Mouse (Mus musculus) ES-CJ7 (cell line): ENCODE results near the gene Dnajc6.

Source experiments
- DNase-seq: peaks from one replicate; pipeline ENCODE4 v3.0.0; 2011; ENCODE audit warnings: low read depth, low spot score

Gene Dnajc6

GRCm38 (mm10) chr4:101637472-101637871, 141.0 kb downstream of the Dnajc6 start:
- no peak for DNase-seq

GRCm38 (mm10) chr4:101640631-101641030, 144.2 kb downstream of the Dnajc6 start:
- DNase-seq: no peak

- no peak for DNase-seq
Observed at GRCm38 (mm10) chr4:101642708-101643107, 146.3 kb downstream of the Dnajc6 start.

DNA sequence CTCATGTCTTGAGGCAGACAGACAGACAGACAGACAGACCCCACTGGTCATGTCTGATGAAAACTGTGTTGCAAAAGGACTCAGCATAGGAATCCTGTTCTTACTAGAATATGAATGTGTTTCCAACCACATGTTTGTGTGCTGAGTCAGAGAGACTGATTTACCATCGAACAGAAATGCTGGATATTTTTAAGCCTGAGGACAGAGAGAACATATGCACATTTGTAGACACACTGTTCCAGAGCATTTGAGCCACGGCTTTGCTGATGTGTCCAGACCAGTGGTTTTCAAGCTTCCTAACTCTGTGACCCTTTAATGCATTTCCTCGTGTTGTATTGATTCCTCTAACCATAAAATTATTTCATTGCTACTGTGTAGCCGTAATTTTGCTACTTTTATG, 146.8 kb downstream of the Dnajc6 start:
- DNase-seq: no peak

DNA sequence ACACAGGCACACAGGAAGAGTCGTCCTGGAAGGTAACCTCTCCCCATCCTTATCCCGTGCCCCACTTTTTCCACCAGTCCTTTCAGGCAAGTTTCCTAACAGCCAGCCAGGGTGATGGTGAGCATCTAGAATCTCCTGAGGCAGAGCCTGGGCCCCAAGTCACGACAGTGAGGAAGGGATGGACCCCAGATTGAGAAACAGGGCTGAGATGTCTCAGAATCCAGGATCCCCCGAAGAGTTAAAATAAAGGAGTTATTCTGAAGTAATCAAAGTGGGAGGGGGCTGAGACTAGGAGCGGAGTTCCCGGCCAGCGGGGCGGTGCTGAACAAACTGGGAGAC, 150.4 kb downstream of the Dnajc6 start:
- DNase-seq: no peak

DNA sequence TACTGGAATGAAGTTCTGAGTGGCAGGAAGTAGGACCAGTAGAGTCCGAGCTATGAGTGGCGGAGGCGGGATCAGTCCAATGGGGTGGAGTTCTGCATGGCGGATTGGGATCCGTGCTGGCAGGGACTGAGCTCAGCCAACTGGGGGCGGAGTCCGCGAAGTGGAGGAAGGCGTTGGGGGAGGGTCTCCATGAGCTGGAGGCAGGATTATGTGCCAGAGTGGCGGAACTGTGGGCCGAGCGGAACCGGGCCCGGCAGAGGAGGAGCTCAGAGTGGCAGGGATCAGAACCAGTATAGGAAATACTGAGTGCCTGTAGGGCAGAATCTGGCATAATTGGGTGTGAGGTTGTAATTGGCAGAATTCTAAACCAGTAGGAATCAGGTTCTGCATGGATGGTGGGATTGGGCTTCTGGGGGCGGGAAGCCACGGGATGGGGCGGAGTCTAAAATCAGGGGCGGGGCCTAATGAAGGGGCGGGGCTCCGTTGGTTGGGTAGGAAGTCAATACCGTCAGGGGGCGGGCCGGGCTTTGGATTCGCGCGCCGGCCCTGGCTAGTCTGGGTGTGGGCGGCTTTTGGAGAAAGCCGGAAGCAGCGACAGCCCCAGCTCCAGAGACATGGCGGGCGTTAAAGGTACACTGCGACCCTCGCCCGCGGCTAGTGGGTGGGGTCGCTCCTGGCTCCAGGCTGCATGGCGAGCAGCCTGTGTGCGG, 150.9 kb downstream of the Dnajc6 start, which contains the start of gene Leprot:
Gene Leprot (plus strand): TSS at position 523 of the 710 bp plus-strand sequence.
- DNase-seq: peak; percentile 98

DNA sequence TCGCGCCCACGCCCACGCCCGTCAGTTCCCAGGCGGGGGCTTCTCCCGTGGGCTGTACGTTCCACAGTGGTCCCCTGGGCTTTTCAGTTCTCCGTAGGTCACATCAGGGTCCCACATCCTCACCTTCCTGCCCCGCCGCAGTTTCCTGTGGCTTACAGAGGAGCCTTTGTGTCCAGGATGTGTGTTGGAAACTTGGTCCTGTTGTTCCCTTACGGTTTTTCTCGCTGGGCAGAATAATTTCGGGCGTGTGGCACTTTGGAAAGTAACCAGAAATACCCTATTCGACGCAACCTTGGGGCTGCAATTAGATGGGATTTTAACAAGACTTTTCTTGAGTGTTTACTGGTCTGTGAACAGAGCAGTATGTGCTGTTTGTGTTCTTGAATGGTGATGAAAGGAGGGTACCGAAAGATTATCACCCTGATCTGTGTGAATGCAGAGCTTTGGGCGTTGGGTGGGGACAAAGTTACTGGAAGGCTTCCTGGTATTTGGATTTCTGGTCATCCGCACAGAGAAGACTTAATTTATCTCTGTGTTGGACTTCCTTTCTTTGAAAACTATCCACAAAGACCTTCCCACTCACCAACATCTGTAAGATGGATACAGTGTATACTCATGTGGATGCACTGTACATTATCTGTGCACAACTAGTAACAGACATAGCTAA, 151.7 kb downstream of the Dnajc6 start:
- peak; percentile 32 for DNase-seq

DNA sequence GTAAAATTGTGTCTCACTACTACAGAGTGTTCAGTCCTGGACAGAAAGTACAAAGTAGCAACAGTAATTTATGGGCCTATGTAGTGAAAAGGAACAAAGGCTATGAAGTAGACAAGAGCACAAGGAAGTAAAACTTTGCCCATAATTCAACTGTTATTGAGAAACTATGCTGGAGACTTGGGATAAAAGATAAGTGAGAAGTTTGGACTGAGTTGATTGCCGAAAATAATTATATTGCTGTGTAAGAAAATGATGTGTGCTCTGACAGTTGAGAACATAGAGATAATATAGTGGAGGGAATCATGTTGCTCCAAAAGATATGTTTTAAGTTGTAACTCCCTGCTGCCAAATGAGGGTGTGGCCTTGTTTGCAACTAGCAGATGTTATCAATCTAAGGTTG, 152.3 kb downstream of the Dnajc6 start:
- no peak for DNase-seq

DNA sequence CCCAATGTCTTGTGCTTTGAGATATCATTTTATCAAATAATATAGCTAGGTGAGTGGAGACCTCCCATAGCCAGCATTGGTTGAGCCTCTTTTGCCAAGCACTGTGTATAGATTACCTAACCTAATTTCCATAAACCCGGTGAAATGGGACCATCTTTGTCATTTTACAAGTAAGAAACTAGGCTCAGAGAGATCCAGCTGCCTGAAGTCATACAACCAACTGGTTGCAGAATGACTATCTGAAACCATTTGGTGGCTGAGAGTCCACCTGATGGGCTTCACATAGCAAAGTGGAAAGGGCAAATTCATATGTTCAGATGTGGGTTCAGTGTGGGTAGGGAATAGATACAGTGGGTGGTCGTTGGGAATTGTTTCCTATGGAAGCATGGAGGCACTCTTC, 154.5 kb downstream of the Dnajc6 start:
- DNase-seq: no peak

- DNase-seq: no peak
Observed at GRCm38 (mm10) chr4:101654256-101654655, 157.8 kb downstream of the Dnajc6 start.

DNA sequence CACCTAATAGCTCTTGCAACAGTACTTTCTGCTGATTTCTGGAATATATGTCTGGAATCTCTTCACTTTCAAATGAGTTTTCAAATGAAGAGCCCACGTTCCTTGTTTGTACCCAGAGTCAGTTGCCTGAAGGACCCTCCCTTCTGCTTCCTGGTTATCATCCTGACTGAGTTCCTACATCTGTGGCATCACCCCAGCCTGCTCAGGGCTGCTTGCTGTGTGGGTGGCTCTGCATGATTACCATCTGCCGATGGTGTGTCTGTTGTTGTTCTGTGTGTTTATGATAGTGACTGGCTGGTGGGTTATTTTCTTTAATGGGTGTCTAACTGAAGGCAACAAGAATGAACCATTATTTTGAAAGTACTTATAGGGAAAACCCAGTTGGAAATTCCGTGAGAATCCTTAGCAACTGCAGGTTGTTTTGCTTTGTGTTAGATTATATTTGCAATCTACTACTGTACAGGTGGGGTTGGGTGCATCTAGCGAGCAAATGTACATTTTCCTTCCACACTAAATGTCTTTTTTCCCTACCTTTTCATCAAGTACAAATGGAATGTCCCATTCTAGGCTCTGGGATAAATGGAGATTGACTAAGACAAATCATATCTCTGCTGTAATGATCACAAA, 158.5 kb downstream of the Dnajc6 start:
- DNase-seq: no peak

DNA sequence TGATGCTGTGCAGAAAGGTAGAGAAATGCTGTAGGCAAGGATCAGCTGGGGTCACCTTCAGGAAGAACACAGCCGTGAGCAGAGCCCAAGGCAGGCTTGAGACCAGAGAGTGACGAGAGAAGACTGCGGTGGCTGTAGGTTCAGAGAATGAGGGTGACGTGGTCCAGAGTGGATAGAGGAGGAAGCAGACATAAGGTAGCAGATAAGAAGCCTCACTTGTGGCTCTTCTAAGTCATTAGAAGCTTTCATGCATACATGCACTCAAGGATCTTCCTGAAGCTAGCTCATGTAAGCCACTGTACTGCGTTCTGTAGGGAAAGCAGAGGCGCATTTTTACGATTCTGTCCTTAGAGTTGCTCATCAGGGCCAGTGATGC, 159.0 kb downstream of the Dnajc6 start:
- DNase-seq: no peak

DNA sequence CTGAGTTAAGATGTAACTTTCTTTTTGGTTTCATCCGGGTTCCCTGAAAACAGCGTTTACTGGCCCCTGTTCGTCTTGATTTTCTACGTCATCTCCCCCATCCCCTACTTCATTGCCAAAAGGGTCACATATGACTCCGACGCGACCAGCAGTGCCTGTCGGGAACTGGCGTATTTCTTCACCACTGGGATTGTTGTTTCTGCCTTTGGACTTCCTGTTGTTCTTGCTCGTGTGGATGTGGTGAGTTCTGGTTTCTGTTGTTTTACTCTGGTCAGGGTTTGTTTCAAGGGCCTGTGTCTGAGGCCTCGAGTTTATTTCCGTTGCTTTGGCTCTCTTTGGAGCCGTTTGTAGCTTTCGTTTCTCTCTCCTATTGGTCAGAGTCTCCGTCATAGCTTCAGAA, 159.6 kb downstream of the Dnajc6 start:
- DNase-seq: no peak

- DNase-seq: peak; percentile 27
Observed at GRCm38 (mm10) chr4:101656956-101657570, 160.6 kb downstream of the Dnajc6 start.

GRCm38 (mm10) chr4:101664160-101664750, 167.8 kb downstream of the Dnajc6 start:
- peak; percentile 48 for DNase-seq

DNA sequence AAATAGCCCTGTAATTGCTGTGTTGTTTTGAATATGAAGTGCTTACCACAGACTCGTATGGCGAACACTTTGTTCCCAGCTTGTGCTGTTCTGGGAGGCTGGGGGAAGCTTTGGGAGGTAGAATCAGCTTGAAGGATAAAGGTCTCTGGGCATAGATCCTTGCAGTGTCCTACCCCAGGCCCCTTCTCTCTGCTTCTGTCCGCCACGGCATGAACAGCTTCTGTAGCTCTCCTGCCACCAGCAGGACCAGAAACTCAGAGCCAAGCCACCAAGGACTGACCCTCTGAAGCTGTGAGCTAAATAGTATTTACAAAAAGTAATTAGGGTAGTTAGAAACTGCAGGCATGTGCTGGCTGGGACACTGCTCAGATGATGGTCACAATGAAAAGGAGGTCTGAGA, 168.3 kb downstream of the Dnajc6 start:
- no peak for DNase-seq

DNA sequence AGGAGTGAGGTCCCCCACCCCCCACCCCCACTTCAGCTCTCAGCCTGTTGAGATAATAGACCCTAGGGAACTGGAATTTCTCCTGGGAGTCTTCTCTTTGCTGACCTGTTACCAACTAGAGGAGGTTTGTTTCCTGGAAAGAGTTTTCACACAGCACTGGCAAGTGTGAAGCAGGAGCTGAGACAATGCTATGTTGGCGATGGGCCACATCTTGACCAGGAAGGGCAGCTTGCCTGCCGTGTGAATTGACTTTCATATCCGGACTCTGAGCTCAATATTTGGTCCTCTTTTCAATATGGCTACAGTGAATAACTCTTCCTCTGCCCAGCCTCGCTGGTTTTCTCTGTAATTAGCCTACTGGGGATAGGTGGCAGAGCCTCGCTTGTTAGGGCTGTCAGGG, 172.7 kb downstream of the Dnajc6 start:
- no peak for DNase-seq

DNA sequence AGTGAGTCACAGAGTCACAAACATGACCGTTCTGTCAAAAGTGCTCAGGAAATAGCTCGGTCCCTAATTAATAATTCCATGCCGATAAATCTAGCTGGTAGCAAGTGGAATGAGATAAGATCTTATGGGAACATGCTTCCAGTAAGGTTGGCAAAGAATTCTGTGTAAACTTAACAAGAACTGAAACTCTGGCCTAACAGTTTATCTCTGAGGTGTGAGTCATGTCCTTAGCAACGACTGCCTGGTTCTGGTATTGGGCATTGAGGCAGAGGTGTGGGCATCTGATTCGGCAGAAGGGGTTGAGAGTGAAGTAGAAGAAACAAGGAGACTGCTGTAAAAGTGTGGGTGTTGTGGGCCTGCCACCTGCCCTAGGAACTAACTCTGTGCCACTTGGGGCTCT, 173.4 kb downstream of the Dnajc6 start:
- DNase-seq: no peak

- DNase-seq: no peak
Observed at GRCm38 (mm10) chr4:101674790-101675189, 178.3 kb downstream of the Dnajc6 start.

DNA sequence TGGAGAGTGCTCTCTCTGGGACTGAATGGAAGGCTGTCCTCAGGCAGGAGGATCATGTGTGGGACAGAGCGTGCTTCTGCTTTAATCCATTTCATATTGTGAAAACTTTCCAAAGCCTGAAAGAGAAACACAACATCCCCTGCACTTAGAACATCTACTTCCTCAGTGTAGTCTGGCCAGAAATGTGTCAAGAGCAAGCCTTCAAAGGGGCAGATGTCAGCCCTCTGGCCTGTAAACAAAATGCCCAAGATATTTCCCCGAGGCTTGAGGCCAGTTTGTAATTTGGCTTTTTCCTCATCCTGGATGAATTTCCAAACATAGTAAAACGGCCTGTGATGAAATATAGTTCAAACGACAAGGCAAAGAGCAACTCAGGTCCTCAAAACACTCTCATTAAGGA, 179.3 kb downstream of the Dnajc6 start:
- DNase-seq: no peak

GRCm38 (mm10) chr4:101682620-101683019, 186.2 kb downstream of the Dnajc6 start:
- DNase-seq: no peak

DNA sequence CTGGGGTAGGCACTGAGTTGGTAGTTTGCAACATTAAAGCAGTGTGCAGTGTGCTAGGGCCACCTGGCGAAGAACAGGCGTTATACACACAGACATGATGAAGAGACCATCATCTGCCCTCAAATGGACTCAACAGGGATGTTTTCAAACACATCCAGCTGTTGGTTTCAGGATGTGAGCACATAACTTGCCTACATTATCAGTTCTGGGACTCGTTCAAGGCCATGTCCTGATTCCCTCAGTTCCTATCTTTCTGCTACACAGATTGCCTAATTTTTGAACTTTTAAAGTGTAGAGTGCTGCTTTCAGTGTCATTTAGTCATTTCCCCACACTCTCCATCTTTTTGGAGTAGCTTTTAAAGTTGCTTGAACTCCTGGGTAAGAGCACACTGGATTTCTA, 186.6 kb downstream of the Dnajc6 start:
- DNase-seq: no peak
